Mouse (Mus musculus) testis, adult 2 months (tissue): ENCODE data around the gene Tex36. TPM values are rescaled to one million over a fixed set of nuclear protein-coding genes. Genes with fewer than 3 reads are reported as not detected.

ENCODE experiments used
- H3K27ac ChIP-seq: fragments of 200-500 bp; 2 replicates; pipeline ENCODE4 v1.5.1; 2012; ENCODE audit warnings: low read depth, low read length; ENCODE audit not compliant: control insufficient read depth, insufficient read depth
- H3K27me3 ChIP-seq: fragments of 200-500 bp; 2 replicates; pipeline ENCODE4 v1.6.1; 2012; ENCODE audit warnings: mild to moderate bottlenecking, low read length, moderate library complexity; ENCODE audit not compliant: control insufficient read depth, insufficient read depth
- H3K36me3 ChIP-seq: fragments of 200-500 bp; 2 replicates; pipeline ENCODE4 v1.6.1; 2012; ENCODE audit warnings: mild to moderate bottlenecking, low read length; ENCODE audit not compliant: control insufficient read depth, insufficient read depth
- H3K4me1 ChIP-seq: fragments of 200-500 bp; 2 replicates; pipeline ENCODE4 v1.6.1; 2012; ENCODE audit warnings: low read length; ENCODE audit not compliant: control insufficient read depth, insufficient read depth
- H3K4me3 ChIP-seq: fragments of 200-500 bp; 2 replicates; pipeline ENCODE4 v1.5.1; 2012; ENCODE audit warnings: low read depth, mild to moderate bottlenecking, low read length, moderate library complexity, mixed read lengths; ENCODE audit not compliant: control insufficient read depth
- CTCF ChIP-seq: fragments of 200-500 bp; IDR thresholded peaks from 2 replicates; pipeline ENCODE4 v1.5.1; 2012; ENCODE audit warnings: low read depth, mild to moderate bottlenecking, inconsistent platforms, low read length, moderate library complexity; ENCODE audit not compliant: control insufficient read depth, insufficient read depth, insufficient replicate concordance
- POLR2A ChIP-seq: fragments of 200-500 bp; IDR thresholded peaks from 2 replicates; pipeline ENCODE4 v1.6.1; 2012; ENCODE audit warnings: low read depth, mild to moderate bottlenecking, inconsistent platforms, low read length, moderate library complexity; ENCODE audit not compliant: control insufficient read depth
- polyA plus RNA-seq: library from polyadenylated mRNA; depleted of rRNA; stranded (reverse); fragments of >200 nt; gene quantifications from 2 replicates; pipeline ENCODE4 v1.2.3, GENCODE M21; 2012

Gene Tex36
- polyA plus RNA-seq, 1 experiment: 137 TPM

GRCm38 (mm10) chr7:133632476-133632875 lies 30.5 kb upstream of the Tex36 start:
- H3K36me3 ChIP-seq: no peaks in the 10 kb centered on the region
- TF ChIP-seq CTCF: no peak
- TF ChIP-seq POLR2A: no peak

GRCm38 (mm10) chr7:133630821-133631220 lies 28.9 kb upstream of the Tex36 start:
- H3K27me3 ChIP-seq: no peaks in the 10 kb centered on the region
- no peak overlapping the region for H3K27ac ChIP-seq
- no peaks in the 10 kb centered on the region for H3K4me1 ChIP-seq
- TF ChIP-seq CTCF: no peak
- no peak for TF ChIP-seq POLR2A
- no peak overlapping the region for H3K4me3 ChIP-seq
- no peaks in the 10 kb centered on the region for H3K36me3 ChIP-seq

More at GRCm38 (mm10) chr7:133632476-133632875, 30.5 kb upstream of the Tex36 start:
- H3K27ac ChIP-seq: no peak overlapping the region
- H3K27me3 ChIP-seq: no peaks in the 10 kb centered on the region
- no peak overlapping the region for H3K4me3 ChIP-seq
- peaks cover 2% of the 10 kb centered on the region; the same call in 1 of the 2 replicates for H3K4me1 ChIP-seq

GRCm38 (mm10) chr7:133627184-133627936 lies 25.4 kb upstream of the Tex36 start:
- Histone ChIP-seq H3K27ac (no peak overlapping the region), H3K4me3 (no peak overlapping the region), H3K36me3 (no peaks in the 10 kb centered on the region), H3K27me3 (no peaks in the 10 kb centered on the region), H3K4me1 (no peaks in the 10 kb centered on the region)
- TF ChIP-seq POLR2A (no peak), CTCF (no peak)

GRCm38 (mm10) chr7:133623226-133623625 lies 21.3 kb upstream of the Tex36 start:
- H3K27me3 ChIP-seq: no peaks in the 10 kb centered on the region
- H3K4me3 ChIP-seq: no peak overlapping the region
- H3K4me1 ChIP-seq: no peaks in the 10 kb centered on the region
- TF ChIP-seq CTCF (no peak), POLR2A (no peak)
- no peaks in the 10 kb centered on the region for H3K36me3 ChIP-seq
- H3K27ac ChIP-seq: no peak overlapping the region

GRCm38 (mm10) chr7:133620721-133621120 lies 18.8 kb upstream of the Tex36 start:
- H3K4me1 ChIP-seq: no peaks in the 10 kb centered on the region
- H3K27ac ChIP-seq: no peak overlapping the region
- H3K36me3 ChIP-seq: no peaks in the 10 kb centered on the region
- H3K27me3 ChIP-seq: no peaks in the 10 kb centered on the region
- TF ChIP-seq CTCF: no peak
- TF ChIP-seq POLR2A: no peak
- no peak overlapping the region for H3K4me3 ChIP-seq

DNA sequence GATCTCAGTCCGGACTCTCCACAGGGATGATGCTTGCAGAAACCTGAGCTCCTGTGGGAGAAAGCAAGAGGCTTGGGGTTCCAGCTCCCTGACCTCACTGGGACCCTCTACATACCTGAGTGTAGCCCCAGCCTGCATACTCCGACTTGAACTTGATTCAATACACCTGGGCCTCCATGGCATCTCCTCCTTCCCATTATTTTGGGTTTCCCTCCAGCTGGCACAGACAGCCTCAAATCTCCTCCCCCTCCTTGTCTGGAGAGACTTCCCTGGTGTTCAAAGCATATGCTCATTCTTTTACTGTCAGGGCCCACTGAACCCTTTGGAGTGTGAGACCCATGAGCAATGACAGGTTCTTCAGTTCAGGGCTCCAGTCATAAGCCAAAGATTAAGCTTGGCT lies 11.0 kb upstream of the Tex36 start:
- TF ChIP-seq POLR2A: no peak
- TF ChIP-seq CTCF: no peak
- Histone ChIP-seq H3K4me1 (no peaks in the 10 kb centered on the region), H3K27ac (no peak overlapping the region), H3K4me3 (no peak overlapping the region), H3K27me3 (no peaks in the 10 kb centered on the region), H3K36me3 (no peaks in the 10 kb centered on the region)

DNA sequence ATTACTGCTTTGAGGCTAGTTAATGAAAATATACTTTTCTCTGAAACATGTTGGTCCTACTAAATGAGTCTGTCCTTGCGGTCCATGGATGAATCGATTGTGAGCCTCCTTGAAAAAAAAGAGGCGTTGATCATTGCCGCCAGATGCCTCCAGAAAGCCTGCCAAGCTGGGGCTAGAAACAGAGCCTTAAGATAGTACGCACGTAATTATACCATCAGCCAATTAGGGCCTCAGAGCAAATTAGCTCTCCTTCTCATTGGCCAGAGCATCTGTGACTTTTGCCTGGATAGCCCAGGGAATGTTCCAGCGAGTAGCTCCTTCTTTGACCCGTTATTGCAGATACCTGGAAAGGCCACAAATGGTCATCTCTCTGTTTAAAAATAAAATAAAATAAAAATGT lies 7.6 kb upstream of the Tex36 start:
- Histone ChIP-seq H3K4me3 (no peak overlapping the region), H3K4me1 (no peaks in the 10 kb centered on the region), H3K27ac (no peak overlapping the region), H3K27me3 (no peaks in the 10 kb centered on the region), H3K36me3 (no peaks in the 10 kb centered on the region)
- TF ChIP-seq CTCF (no peak), POLR2A (no peak)
